Comparison of ENCODE assay signal across 22 mouse cellular contexts in the genomic region with DNA sequence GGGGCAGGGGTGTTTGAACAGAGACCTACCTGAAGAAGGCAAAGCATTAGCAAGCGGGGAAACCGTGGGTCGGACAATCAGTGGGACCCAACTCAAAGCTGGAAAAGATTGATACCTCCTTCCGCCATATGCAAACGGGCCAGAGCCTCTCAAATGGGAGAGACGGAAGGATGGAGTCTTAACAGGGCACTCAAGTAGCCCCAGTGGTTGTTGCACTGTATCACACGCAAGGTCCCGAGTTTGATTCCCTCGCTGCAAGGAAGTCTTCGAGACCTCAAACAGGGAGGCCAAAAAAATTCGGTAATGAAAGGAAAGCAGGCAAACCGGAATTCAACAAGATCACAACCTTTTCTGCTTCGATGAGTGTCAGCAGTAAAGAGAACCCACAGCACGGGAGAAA.
"Had no signal": no experiment of that assay in that cellular context is flagged by ENCODE, and none has a peak within 500 bp of the region (broad histone marks: within the 10 kb centered on the region; RNA-seq: fewer than 3 reads in every experiment).

No protein-coding gene starts in this region.

- H3K4me1 ChIP-seq: megakaryocyte, embryonic 14.5 days had no signal

- H3K9me3 ChIP-seq: lung, embryonic 15.5 days; megakaryocyte, embryonic 14.5 days; midbrain, embryonic 13.5 days; neural tube, embryonic 13.5 days; neural tube, embryonic 15.5 days had no signal

- H3K4me3 ChIP-seq: lung, embryonic 15.5 days; megakaryocyte, embryonic 14.5 days; midbrain, embryonic 13.5 days; myocyte; neural tube, embryonic 13.5 days; neural tube, embryonic 15.5 days had no signal

- H3K4me2 ChIP-seq: lung, embryonic 15.5 days; midbrain, embryonic 11.5 days; midbrain, embryonic 13.5 days; neural tube, embryonic 13.5 days; neural tube, embryonic 15.5 days had no signal

- H3K36me3 ChIP-seq: lung, embryonic 15.5 days; midbrain, embryonic 13.5 days; neural tube, embryonic 13.5 days; neural tube, embryonic 15.5 days had no signal

- H3K27ac ChIP-seq: lung, embryonic 15.5 days; macrophage; midbrain, embryonic 13.5 days; neural tube, embryonic 13.5 days; neural tube, embryonic 15.5 days had no signal

- DNase-seq: liver, postnatal 0 days; lung, adult 2 months; lung, postnatal 14 days; lung, postnatal 36 days; retina, postnatal 1 day; right cerebral cortex, adult 18-20 months; right cerebral cortex, postnatal 25 days; right cerebral cortex, postnatal 4 days; spleen, adult 18-20 months; thymus, adult 18-20 months; thymus, postnatal 14 days; thymus, postnatal 36 days had no signal

- ATAC-seq: liver, postnatal 0 days; lung, postnatal 0 days; midbrain, embryonic 13.5 days; midbrain, embryonic 16.5 days had no signal

- H3K9ac ChIP-seq: liver, postnatal 0 days; lung, embryonic 15.5 days; midbrain, embryonic 13.5 days; neural tube, embryonic 13.5 days; neural tube, embryonic 15.5 days had no signal

- H3K27me3 ChIP-seq: lung, embryonic 15.5 days; midbrain, embryonic 13.5 days; neural tube, embryonic 13.5 days; neural tube, embryonic 15.5 days had no signal
